Mouse (Mus musculus): ENCODE measurements at regions not wholly inside any gene's neighbourhood (a gene's known extent, or its start where the extent isn't known, plus 50 kb on each side); places are given as distances from the start of the nearest gene placed in this dataset.

GRCm38 (mm10) chr2:178948471-178948870 lies 493.8 kb upstream of the Cdh4 start:
- no peak for DNase-seq (ENCODE audit: low spot score)

- no peak for DNase-seq (ENCODE audit: low spot score)
Observed at GRCm38 (mm10) chr2:178949103-178949502, 493.1 kb upstream of the Cdh4 start.

- DNase-seq (ENCODE audit: low spot score): no peak
Observed at GRCm38 (mm10) chr2:178950304-178950703, 491.9 kb upstream of the Cdh4 start.

GRCm38 (mm10) chr2:178954420-178955067 lies 487.7 kb upstream of the Cdh4 start:
- no peak for DNase-seq (ENCODE audit: low spot score)

- DNase-seq (ENCODE audit: low spot score): no peak
Observed at GRCm38 (mm10) chr2:178958829-178959228, 483.4 kb upstream of the Cdh4 start.

GRCm38 (mm10) chr2:178959603-178960002 lies 482.6 kb upstream of the Cdh4 start:
- peak; percentile 70 for DNase-seq (ENCODE audit: low spot score)

GRCm38 (mm10) chr2:178967584-178968365 lies 474.5 kb upstream of the Cdh4 start:
- DNase-seq (ENCODE audit: low spot score): peak; percentile 12

- no peak for DNase-seq (ENCODE audit: low spot score)
Observed at GRCm38 (mm10) chr2:178969732-178970131, 472.5 kb upstream of the Cdh4 start.

- no peak for DNase-seq (ENCODE audit: low spot score)
Observed at GRCm38 (mm10) chr2:178975366-178975765, 466.9 kb upstream of the Cdh4 start.

- DNase-seq (ENCODE audit: low spot score): no peak
Observed at GRCm38 (mm10) chr2:178976046-178976445, 466.2 kb upstream of the Cdh4 start.

- DNase-seq (ENCODE audit: low spot score): no peak
Observed at GRCm38 (mm10) chr2:178976495-178976894, 465.7 kb upstream of the Cdh4 start.

- DNase-seq (ENCODE audit: low spot score): no peak
Observed at GRCm38 (mm10) chr2:178979451-178979850, 462.8 kb upstream of the Cdh4 start.

- no peak for DNase-seq (ENCODE audit: low spot score)
Observed at GRCm38 (mm10) chr2:178981736-178982502, 460.3 kb upstream of the Cdh4 start.

GRCm38 (mm10) chr2:178983801-178984200 lies 458.4 kb upstream of the Cdh4 start:
- no peak for DNase-seq (ENCODE audit: low spot score)

- DNase-seq (ENCODE audit: low spot score): no peak
Observed at GRCm38 (mm10) chr2:178987935-178988334, 454.3 kb upstream of the Cdh4 start.

- DNase-seq (ENCODE audit: low spot score): no peak
Observed at GRCm38 (mm10) chr2:178989291-178989690, 452.9 kb upstream of the Cdh4 start.

GRCm38 (mm10) chr2:178989784-178990183 lies 452.4 kb upstream of the Cdh4 start:
- DNase-seq (ENCODE audit: low spot score): no peak

GRCm38 (mm10) chr2:178990959-178991358 lies 451.3 kb upstream of the Cdh4 start:
- DNase-seq (ENCODE audit: low spot score): no peak

- DNase-seq (ENCODE audit: low spot score): peak; percentile 27
Observed at GRCm38 (mm10) chr2:178992334-178993116, 449.7 kb upstream of the Cdh4 start.

GRCm38 (mm10) chr2:178997921-178998320 lies 444.3 kb upstream of the Cdh4 start:
- no peak for DNase-seq (ENCODE audit: low spot score)

- DNase-seq (ENCODE audit: low spot score): no peak
Observed at GRCm38 (mm10) chr2:179000448-179001081, 441.7 kb upstream of the Cdh4 start.
